Mouse (Mus musculus) lung, postnatal 25 days (tissue): ENCODE measurements around the gene Gfpt1.

Experiments used
- DNase-seq: peaks from one replicate; pipeline ENCODE4 v3.0.0; 2022; ENCODE audit warnings: low spot score

Gene Gfpt1

DNA sequence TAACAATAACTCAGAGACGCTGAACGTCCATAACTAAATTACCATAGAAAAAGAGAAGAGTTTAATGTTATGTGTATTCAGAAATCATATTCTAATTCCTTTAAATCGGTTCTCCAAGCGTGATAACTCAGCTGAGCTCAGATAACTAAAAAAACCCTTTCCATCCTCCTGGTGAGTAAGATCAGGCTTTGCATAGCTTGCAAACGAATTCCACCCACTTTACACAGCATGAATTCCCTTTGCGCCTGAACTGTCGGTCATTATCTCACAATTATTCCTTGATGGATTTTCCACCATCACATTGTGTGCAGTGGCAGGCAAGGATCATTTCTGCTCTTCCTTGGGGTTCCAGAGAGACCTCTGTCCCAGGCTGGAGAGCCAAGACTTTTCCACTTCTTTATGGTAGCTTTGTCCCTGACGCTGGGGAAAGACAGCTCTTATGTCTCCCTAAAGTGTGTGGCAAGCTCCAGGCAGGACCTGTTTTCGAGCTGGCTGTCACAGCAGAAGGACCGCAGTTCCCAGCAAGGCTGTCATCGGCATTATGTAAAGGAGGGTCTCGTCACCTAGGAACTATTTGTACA is 91.4 kb downstream of the Gfpt1 start:
- DNase-seq: no peak

- no peak for DNase-seq
These were observed 95.8 kb downstream of the Gfpt1 start for GRCm38 (mm10) chr6:87138479-87138878.

- DNase-seq: no peak
These were observed 97.3 kb downstream of the Gfpt1 start for GRCm38 (mm10) chr6:87139796-87140553.
